Mouse (Mus musculus) embryonic facial prominence, embryonic 15.5 days (tissue): Measurements from ENCODE around the gene Il24. TPM values are rescaled to one million over a fixed set of nuclear protein-coding genes. Genes with fewer than 3 reads are reported as not detected.

ENCODE experiments used
- ATAC-seq: fragments of 200-750 bp; cut with Nextera tagmentation; 2 replicates; pipeline ENCODE4 v1.8.0; 2017; ENCODE audit warnings: low read depth, moderate TSS enrichment; ENCODE audit not compliant: insufficient number of reproducible peaks, low FRiP score, low TSS enrichment
- H3K27ac ChIP-seq: fragments of 300-500 bp; sonication (generic); replicated peaks from 2 replicates; pipeline ENCODE4 v1.5.1; 2015; ENCODE audit warnings: mild to moderate bottlenecking, inconsistent platforms
- H3K27me3 ChIP-seq: fragments of 300-500 bp; sonication (generic); 2 replicates; pipeline ENCODE4 v1.6.1; 2015; ENCODE audit warnings: inconsistent platforms
- H3K36me3 ChIP-seq: fragments of 300-500 bp; sonication (generic); 2 replicates; pipeline ENCODE4 v1.6.1; 2015; ENCODE audit warnings: mild to moderate bottlenecking, inconsistent platforms
- H3K4me1 ChIP-seq: fragments of 300-500 bp; sonication (generic); 2 replicates; pipeline ENCODE4 v1.6.1; 2015; ENCODE audit warnings: inconsistent platforms
- H3K4me2 ChIP-seq: fragments of 300-500 bp; sonication (generic); replicated peaks from 2 replicates; pipeline ENCODE4 v1.6.1; 2015; ENCODE audit warnings: mild to moderate bottlenecking, inconsistent platforms
- H3K4me3 ChIP-seq: fragments of 300-500 bp; sonication (generic); replicated peaks from 2 replicates; pipeline ENCODE4 v1.5.1; 2015; ENCODE audit warnings: mild to moderate bottlenecking, inconsistent platforms
- H3K9ac ChIP-seq: fragments of 300-500 bp; sonication (generic); 2 replicates; pipeline ENCODE4 v1.6.1; 2015; ENCODE audit warnings: inconsistent platforms
- H3K9me3 ChIP-seq: fragments of 300-500 bp; sonication (generic); replicated peaks from 2 replicates; pipeline ENCODE4 v1.6.1; 2016; ENCODE audit warnings: inconsistent platforms
- WGBS: fragments of 180-500 bp; shearing (Covaris S2); methylation state at CpG from one replicate; pipeline ENCODE4 v1.1.7; 2015; 5-methylcytosine and 5-hydroxymethylcytosine counted together
- polyA plus RNA-seq: library from polyadenylated mRNA; unstranded; fragments of >200 nt; fragmentation: Nextera tagmentation; extraction: Ambion mirVana; gene quantifications from 2 replicates; pipeline ENCODE4 v1.2.1, GENCODE M21; 2015

Gene Il24
- polyA plus RNA-seq, result not detected in 2 replicates

DNA sequence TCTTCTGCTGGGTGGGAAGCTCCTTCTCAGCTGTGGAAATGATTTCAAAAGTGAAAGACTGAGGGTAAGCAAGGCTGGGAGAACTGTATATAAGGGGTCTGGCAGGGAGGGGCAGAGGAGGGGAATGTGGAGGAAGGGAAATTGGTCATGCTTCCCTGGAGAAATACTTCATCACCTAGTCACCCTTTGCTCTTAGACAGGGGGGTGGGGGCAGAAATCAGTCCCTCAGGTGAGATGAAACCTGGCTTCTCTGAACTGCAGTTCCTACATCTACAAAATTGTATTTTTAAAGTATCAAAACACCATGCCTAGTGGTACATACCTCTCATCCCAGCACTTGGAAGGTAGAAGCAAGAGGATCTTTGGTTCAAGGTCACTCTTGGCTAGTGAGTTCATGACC, at the start of gene Il24:
Gene Il24, minus strand, starts transcription at position 101 of the 400 bp plus-strand sequence.
- no peaks in the 10 kb centered on the region for H3K9me3 ChIP-seq
- H3K36me3 ChIP-seq, result no peaks in the 10 kb centered on the region
- no peaks in the 10 kb centered on the region for H3K4me1 ChIP-seq
- H3K27ac ChIP-seq, result no peak within 1 kb of the TSS
- ATAC-seq, result no peak
- H3K27me3 ChIP-seq, result no peaks in the 10 kb centered on the region
- no peak within 1 kb of the TSS for H3K9ac ChIP-seq
- H3K4me2 ChIP-seq, result no peak within 1 kb of the TSS
- no peak within 1 kb of the TSS for H3K4me3 ChIP-seq

DNA sequence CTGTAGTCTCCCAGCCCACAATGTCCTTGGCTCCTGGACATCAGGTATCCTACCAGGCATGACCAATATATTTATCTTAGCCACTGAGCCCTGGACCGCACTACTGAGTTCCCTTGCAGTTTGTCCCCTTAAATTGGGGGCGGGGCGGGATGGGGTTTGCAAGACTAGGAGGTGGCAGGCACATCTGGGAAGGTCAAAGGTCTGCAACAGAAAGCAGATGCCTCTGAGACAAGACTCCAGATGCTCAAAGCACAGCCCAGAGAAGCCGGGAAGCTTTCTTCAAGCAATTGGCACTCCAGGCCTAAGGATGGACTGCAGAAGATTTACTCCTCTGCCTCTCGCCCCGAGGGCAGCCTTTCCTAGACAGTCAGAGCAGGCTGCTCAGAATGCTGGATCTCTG, 49.1 kb upstream of the Il24 start:
- no peaks in the 10 kb centered on the region for H3K9me3 ChIP-seq
- no peaks in the 10 kb centered on the region for H3K36me3 ChIP-seq
- 0 out of 2 replicates have a peak, but pooled peaks cover 2% of the 10 kb centered on the region for H3K4me1 ChIP-seq
- H3K4me3 ChIP-seq, result no peak overlapping the region
- WGBS, result 22% methylated on average over 6 of the region's 6 CpGs
- no peak overlapping the region for H3K9ac ChIP-seq
- ATAC-seq, result no peak
- H3K27me3 ChIP-seq, result no peaks in the 10 kb centered on the region
- H3K27ac ChIP-seq, result no peak overlapping the region
- no peak overlapping the region for H3K4me2 ChIP-seq

DNA sequence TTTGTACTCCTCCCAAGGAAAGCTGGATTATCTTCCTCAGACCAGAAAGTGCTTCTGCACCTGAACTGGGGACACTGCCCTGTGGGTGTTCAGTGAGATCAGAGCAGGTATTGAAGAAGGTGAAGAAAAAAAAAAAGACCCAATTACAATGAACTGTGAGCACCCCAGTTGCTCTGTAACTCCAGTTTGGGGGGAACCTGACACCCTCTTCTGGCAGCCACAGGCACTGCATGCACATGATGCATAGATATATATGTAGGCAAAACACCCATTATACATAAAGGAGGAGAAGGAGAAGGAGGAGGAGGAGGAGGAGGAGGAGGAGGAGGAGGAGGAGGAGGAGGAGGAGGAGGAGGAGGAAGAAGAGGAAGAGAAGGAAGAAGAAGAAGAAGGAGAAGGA, 39.2 kb upstream of the Il24 start:
- H3K9ac ChIP-seq, result no peak overlapping the region
- H3K27me3 ChIP-seq, result no peaks in the 10 kb centered on the region
- no peak overlapping the region for H3K4me2 ChIP-seq
- no peak overlapping the region for H3K4me3 ChIP-seq
- no peak for ATAC-seq
- H3K27ac ChIP-seq, result no peak overlapping the region
- no peaks in the 10 kb centered on the region for H3K4me1 ChIP-seq
- H3K36me3 ChIP-seq, result no peaks in the 10 kb centered on the region
- H3K9me3 ChIP-seq, result no peaks in the 10 kb centered on the region

DNA sequence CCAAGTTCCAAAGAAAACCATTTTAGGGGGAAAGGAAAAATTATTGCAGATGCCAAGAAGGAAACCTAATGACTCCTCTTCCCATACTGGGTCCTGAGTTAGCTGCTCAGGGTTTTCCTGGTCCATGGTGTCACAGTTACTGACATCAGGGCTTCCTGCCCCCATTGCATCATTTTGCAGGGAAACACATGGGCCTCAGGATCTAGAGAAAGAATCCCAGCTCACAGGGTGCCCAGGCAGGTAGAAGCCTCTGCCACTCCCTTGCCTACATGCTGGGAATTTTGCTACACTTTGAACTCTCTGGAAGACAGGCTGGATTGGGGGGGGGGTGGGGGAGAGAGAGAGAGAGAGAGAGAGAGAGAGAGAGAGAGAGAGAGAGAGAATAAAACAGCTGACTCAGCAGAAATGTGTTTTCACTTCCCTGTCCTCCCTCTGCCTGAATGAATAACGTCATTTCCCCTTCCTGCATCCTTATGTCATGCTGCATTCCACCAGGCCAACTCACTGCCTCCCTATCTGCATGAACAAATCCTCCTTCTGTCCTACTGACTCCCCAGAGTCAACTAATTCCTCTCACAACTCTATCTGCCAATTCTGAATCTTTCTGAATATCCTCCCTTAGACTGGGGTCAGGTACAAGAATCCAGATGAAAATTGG, 31.2 kb upstream of the Il24 start:
- Histone ChIP-seq H3K4me3 (no peak overlapping the region), H3K4me1 (no peaks in the 10 kb centered on the region), H3K27me3 (no peaks in the 10 kb centered on the region), H3K9ac (no peak overlapping the region), H3K27ac (no peak overlapping the region), H3K4me2 (no peak overlapping the region), H3K36me3 (no peaks in the 10 kb centered on the region), H3K9me3 (no peaks in the 10 kb centered on the region)
- WGBS, result 0% methylated on average over 1 of the region's 1 CpGs
- no peak for ATAC-seq

DNA sequence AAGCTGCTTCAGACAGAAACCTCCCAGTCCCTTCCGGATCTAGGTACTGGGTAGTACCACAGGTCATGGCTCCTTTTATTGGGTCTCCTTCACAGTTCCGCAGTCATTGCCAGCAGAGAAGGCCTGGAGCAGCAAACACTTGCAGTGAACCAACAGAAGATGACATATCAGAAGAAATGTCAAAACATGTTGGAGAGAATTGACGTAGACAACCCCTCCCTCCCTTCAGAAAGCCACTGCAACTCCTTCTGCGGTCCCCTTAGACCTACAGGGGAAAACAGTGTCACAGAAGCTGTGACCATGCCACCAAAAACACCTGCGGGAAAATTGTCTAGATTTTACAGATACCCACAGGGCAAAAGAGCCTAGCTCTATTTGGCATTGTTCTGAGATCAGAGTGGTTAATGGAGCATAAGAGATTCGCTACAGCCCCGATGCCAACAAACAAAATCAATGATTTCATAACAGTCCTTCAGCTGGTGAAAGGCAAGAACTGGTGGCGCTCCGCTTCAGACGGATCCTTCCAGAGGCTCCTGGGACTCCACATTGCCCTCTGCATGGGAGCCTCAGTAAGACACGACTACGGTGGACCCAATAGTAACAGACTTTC, 24.3 kb upstream of the Il24 start, which contains the start of gene Il20:
Gene Il20, minus strand, starts transcription at position 51 of the 610 bp plus-strand sequence.
- H3K36me3 ChIP-seq, result no peaks in the 10 kb centered on the region
- ATAC-seq, result no peak

DNA sequence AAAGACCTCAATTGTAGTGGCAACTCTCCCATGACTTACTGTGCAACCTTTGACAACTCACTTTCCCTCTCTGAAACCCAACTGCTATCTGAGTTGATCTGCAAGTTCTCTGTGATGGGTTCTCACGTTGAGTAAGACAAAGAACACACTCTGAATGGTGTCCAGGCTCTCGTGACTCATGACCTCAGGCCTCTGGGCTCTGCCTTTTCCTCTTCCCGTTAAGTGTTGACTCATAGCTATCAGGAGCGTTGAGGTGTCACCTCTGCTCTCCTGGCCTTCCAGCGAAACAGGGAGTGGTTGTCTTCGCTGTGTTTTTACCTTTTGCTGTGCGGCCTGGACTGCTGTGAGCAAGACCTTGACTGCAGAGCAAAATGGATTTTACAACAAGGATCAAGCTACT, 15.3 kb upstream of the Il24 start:
- ATAC-seq, result no peak
- Histone ChIP-seq H3K4me2 (no peak overlapping the region), H3K4me3 (no peak overlapping the region), H3K27me3 (no peaks in the 10 kb centered on the region), H3K27ac (no peak overlapping the region), H3K4me1 (no peaks in the 10 kb centered on the region), H3K9me3 (no peaks in the 10 kb centered on the region), H3K9ac (no peak overlapping the region), H3K36me3 (no peaks in the 10 kb centered on the region)
- WGBS, result 73% methylated on average over 7 of the region's 7 CpGs

More for the DNA sequence above, 24.3 kb upstream of the Il24 start, which contains the start of gene Il20:
- Histone ChIP-seq H3K4me3 (no peak within 1 kb of the TSS), H3K4me2 (no peak within 1 kb of the TSS), H3K9ac (no peak within 1 kb of the TSS), H3K4me1 (no peaks in the 10 kb centered on the region), H3K9me3 (no peaks in the 10 kb centered on the region), H3K27ac (no peak within 1 kb of the TSS), H3K27me3 (no peaks in the 10 kb centered on the region)
- WGBS, result 86% methylated on average over 12 of the region's 12 CpGs

DNA sequence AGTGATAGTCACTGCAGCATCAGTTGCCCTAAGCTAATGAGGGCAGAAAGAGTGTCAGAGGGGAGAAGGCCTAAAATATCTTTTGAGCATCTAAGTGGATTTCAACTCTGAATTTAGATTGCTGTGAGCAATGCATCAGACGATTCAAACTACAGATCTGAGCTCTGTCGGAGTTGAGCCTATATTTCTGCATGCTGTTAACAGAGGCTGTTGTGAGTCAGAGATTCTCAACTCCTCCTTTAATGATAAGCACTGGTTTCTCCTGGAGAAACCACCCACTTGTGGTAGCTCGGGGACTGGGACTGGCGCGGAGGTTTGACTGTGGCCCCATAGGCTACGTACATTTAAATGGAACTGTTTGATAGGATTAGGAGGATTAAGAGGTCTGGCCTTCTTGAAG, 7.2 kb upstream of the Il24 start:
- Histone ChIP-seq H3K36me3 (no peaks in the 10 kb centered on the region), H3K4me2 (no peak overlapping the region), H3K9me3 (no peaks in the 10 kb centered on the region), H3K4me1 (peaks cover 7% of the 10 kb centered on the region; the same call in 1 of the 2 replicates), H3K9ac (no peak overlapping the region), H3K27me3 (no peaks in the 10 kb centered on the region), H3K27ac (no peak overlapping the region), H3K4me3 (no peak overlapping the region)
- no peak for ATAC-seq
- WGBS, result 57% methylated on average over 6 of the region's 6 CpGs

DNA sequence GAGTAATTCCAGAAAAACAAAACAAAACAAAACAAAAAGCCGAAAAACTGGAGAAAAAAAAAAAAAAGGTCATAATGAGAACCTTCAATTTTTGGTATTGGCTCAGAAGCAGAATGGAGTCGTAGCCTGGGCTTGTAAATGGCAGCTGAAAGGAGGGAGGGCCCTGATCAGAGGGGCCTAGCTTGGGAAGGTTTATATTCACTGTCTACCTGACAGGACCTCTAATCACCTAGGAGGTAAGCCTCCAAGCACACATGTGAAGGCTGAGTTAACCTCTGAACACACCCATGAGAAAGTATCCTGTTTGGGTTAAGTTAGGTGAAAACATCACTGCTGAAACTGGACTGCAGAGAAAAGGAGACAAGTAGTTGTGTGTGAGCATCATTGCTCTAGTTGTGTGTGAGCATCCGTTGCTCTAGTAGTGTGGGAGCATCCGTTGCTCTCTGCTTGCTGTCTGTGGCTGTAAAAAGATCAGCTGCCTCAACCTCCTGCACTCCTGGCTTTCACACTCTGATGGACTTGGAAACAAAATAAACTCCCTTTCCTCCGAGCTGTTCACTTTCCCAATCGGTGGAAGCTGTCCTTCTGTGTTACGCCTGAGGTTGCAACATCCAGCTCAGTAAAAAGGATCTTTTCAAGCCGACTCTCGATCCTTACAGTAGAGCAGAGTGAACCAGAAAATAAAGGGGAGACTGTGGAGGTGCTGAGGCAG, 6.2 kb upstream of the Il24 start:
- Histone ChIP-seq H3K27me3 (no peaks in the 10 kb centered on the region), H3K27ac (no peak overlapping the region), H3K4me1 (peaks cover 7% of the 10 kb centered on the region; the same call in 1 of the 2 replicates), H3K9ac (no peak overlapping the region), H3K4me2 (no peak overlapping the region), H3K4me3 (no peak overlapping the region), H3K36me3 (no peaks in the 10 kb centered on the region), H3K9me3 (no peaks in the 10 kb centered on the region)
- WGBS, result 62% methylated on average over 9 of the region's 9 CpGs
- ATAC-seq, result no peak

DNA sequence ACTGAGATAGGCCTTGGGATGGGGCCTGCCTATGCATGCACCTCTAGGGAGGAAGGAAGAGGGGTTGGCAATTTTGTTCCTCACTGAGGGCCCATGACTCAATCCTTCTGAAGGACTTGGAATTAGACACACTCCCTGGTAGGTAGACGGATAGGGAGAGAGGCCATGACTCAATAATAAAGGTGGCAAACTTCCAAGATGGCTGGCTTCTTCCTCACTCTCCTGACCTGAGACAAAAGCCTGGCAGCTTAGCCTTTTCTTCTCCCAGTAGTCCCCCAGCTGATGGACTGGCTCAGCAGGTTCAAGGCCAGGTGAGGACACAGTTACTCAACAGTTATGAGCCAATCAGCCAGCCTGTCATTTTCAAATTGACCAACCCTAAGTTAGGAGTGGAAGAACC, 5.2 kb upstream of the Il24 start:
- H3K9ac ChIP-seq, result no peak overlapping the region
- no peaks in the 10 kb centered on the region for H3K36me3 ChIP-seq
- H3K27ac ChIP-seq, result no peak overlapping the region
- no peaks in the 10 kb centered on the region for H3K27me3 ChIP-seq
- ATAC-seq, result no peak; the same call in 1 of the 2 replicates
- no peak overlapping the region for H3K4me2 ChIP-seq
- no peaks in the 10 kb centered on the region for H3K9me3 ChIP-seq
- peaks cover 7% of the 10 kb centered on the region; the same call in 1 of the 2 replicates for H3K4me1 ChIP-seq
- no peak overlapping the region for H3K4me3 ChIP-seq
- 47% methylated on average over 1 of the region's 1 CpGs for WGBS

DNA sequence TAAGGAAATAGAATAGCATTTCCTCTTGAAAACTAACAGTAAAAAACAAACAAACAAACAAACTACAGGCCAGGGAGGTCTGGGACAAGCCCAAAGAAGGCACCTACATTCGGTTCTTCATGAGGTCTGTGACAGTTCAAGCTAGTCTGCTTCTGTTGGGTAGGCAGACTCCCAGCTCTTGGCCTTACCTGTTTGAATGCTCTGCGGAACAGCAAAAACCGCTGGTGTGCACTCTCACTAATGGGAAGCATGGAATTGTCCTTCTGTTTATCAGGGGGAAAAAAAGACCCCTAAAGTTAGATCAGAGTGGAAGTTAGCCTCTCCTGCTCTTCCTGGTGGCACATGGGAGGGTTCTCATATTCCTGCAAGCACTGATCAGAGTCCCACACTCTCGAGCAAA, 4.1 kb downstream of the Il24 start:
- Histone ChIP-seq H3K27me3 (peaks cover 9% of the 10 kb centered on the region), H3K27ac (no peak overlapping the region), H3K4me2 (no peak overlapping the region), H3K36me3 (no peaks in the 10 kb centered on the region), H3K9ac (no peak overlapping the region), H3K4me1 (peaks cover 4% of the 10 kb centered on the region), H3K4me3 (no peak overlapping the region), H3K9me3 (no peaks in the 10 kb centered on the region)
- no peak for ATAC-seq
- WGBS, result 82% methylated on average over 4 of the region's 4 CpGs

DNA sequence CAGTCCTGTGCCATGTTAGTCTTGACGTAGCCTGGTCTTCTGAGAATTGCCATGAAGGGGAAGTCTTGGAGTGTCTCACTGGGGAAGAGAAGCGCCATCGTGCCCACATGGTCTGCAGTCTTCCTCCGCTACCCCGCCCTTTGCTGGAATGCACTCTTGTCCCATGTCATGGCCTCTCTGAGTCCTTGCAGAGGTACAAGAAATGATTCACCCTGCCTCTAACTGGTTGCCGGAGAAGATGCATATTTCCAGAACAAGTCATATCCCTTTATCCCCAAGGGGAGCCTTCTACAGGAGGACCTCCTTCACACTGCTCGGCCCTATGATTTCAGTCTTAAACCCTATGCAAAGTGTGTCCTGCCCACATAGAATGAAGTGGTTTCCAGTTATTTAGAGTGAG, 7.3 kb downstream of the Il24 start:
- 78% methylated on average over 7 of the region's 7 CpGs for WGBS
- Histone ChIP-seq H3K4me3 (no peak overlapping the region), H3K4me2 (no peak overlapping the region), H3K27me3 (peaks cover 16% of the 10 kb centered on the region), H3K9ac (no peak overlapping the region), H3K9me3 (no peaks in the 10 kb centered on the region), H3K4me1 (peaks cover 7% of the 10 kb centered on the region), H3K36me3 (no peaks in the 10 kb centered on the region), H3K27ac (no peak overlapping the region)
- ATAC-seq, result no peak
